Mouse (Mus musculus): ENCODE data around the gene Paqr6. TPM values are rescaled to one million over a fixed set of nuclear protein-coding genes. Genes with fewer than 3 reads are reported as not detected.
"Not testable (repeated sequence)": the region's sequence is repeated elsewhere in the genome, so short reads cannot be mapped to it uniquely, and the experiment has no call there.

The Paqr6 gene
- polyA plus RNA-seq, 1 experiment from 2014 or later = 1.6 TPM

- Histone ChIP-seq H3K4me3 (replicated peaks) (no peak overlapping the region), H3K9me3 (no peaks in the 10 kb centered on the region), H3K4me1 (no peaks in the 10 kb centered on the region), H3K27me3 (no peaks in the 10 kb centered on the region), H3K4me2 (no peak overlapping the region), H3K27ac (no peak overlapping the region), H3K9ac (no peak overlapping the region), H3K36me3 (replicated peaks) (peaks cover 97% of the 10 kb centered on the region)
- 97% methylated on average over 13 of the region's 13 CpGs for WGBS
- no peak for ATAC-seq (ENCODE audit: low FRiP score)
Measured at GRCm38 (mm10) chr3:88350732-88351131, 13.7 kb upstream of the Paqr6 start.

- Histone ChIP-seq H3K27ac (no peak overlapping the region), H3K9ac (no peak overlapping the region), H3K36me3 (replicated peaks) (peaks cover 97% of the 10 kb centered on the region), H3K4me2 (no peak overlapping the region), H3K9me3 (no peaks in the 10 kb centered on the region), H3K4me1 (no peaks in the 10 kb centered on the region), H3K4me3 (replicated peaks) (no peak overlapping the region), H3K27me3 (no peaks in the 10 kb centered on the region)
- no peak for ATAC-seq (ENCODE audit: low FRiP score)
- 94% methylated on average over 9 of the region's 9 CpGs for WGBS
Measured at GRCm38 (mm10) chr3:88352907-88353306, 11.5 kb upstream of the Paqr6 start.

GRCm38 (mm10) chr3:88354396-88355165, 9.8 kb upstream of the Paqr6 start:
- Histone ChIP-seq H3K4me1 (0 out of 2 replicates have a peak, but pooled peaks cover under 1% of the 10 kb centered on the region), H3K9ac (no peak overlapping the region), H3K9me3 (no peaks in the 10 kb centered on the region), H3K27me3 (no peaks in the 10 kb centered on the region), H3K4me3 (replicated peaks) (no peak overlapping the region), H3K4me2 (no peak overlapping the region), H3K27ac (no peak overlapping the region), H3K36me3 (replicated peaks) (peaks cover 97% of the 10 kb centered on the region)
- ATAC-seq (ENCODE audit: low FRiP score) = no peak
- 95% methylated on average over 8 of the region's 8 CpGs for WGBS

- H3K9ac ChIP-seq = no peak overlapping the region
- peaks cover 5% of the 10 kb centered on the region; the same call in 1 of the 2 replicates for H3K27me3 ChIP-seq
- H3K36me3 ChIP-seq (replicated peaks) = peaks cover 80% of the 10 kb centered on the region
- no peak overlapping the region for H3K4me2 ChIP-seq
- H3K27ac ChIP-seq = no peak overlapping the region
- ATAC-seq (ENCODE audit: low FRiP score) = no peak
- peaks cover 5% of the 10 kb centered on the region; the same call in 1 of the 2 replicates for H3K4me1 ChIP-seq
- 76% methylated on average over 5 of the region's 5 CpGs for WGBS
- no peak overlapping the region for H3K4me3 ChIP-seq (replicated peaks)
- H3K9me3 ChIP-seq = no peaks in the 10 kb centered on the region
Measured at GRCm38 (mm10) chr3:88359584-88359983, 4.8 kb upstream of the Paqr6 start.

GRCm38 (mm10) chr3:88359989-88360388, 4.4 kb upstream of the Paqr6 start:
- WGBS = 71% methylated on average over 3 of the region's 3 CpGs
- peaks cover 5% of the 10 kb centered on the region; the same call in 1 of the 2 replicates for H3K4me1 ChIP-seq
- no peak overlapping the region for H3K9ac ChIP-seq
- H3K27ac ChIP-seq = no peak overlapping the region
- H3K4me3 ChIP-seq (replicated peaks) = no peak overlapping the region
- peaks cover 76% of the 10 kb centered on the region for H3K36me3 ChIP-seq (replicated peaks)
- ATAC-seq (ENCODE audit: low FRiP score) = no peak
- H3K27me3 ChIP-seq = peaks cover 9% of the 10 kb centered on the region
- no peak overlapping the region for H3K4me2 ChIP-seq
- H3K9me3 ChIP-seq = no peaks in the 10 kb centered on the region

- WGBS = 83% methylated on average over 6 of the region's 6 CpGs
- Histone ChIP-seq H3K9ac (no peak overlapping the region), H3K4me3 (replicated peaks) (no peak overlapping the region), H3K36me3 (replicated peaks) (peaks cover 65% of the 10 kb centered on the region), H3K9me3 (no peaks in the 10 kb centered on the region), H3K27ac (no peak overlapping the region), H3K4me1 (peaks cover 9% of the 10 kb centered on the region; the same call in 1 of the 2 replicates), H3K27me3 (peaks cover 20% of the 10 kb centered on the region), H3K4me2 (no peak overlapping the region)
- ATAC-seq (ENCODE audit: low FRiP score) = no peak
Measured at GRCm38 (mm10) chr3:88361096-88361495, 3.3 kb upstream of the Paqr6 start.

GRCm38 (mm10) chr3:88361612-88362313, 2.6 kb upstream of the Paqr6 start:
- H3K9ac ChIP-seq = no peak overlapping the region
- H3K9me3 ChIP-seq = no peaks in the 10 kb centered on the region
- H3K36me3 ChIP-seq (replicated peaks) = peaks cover 58% of the 10 kb centered on the region
- no peak overlapping the region for H3K4me3 ChIP-seq (replicated peaks)
- H3K4me2 ChIP-seq = no peak overlapping the region
- H3K27me3 ChIP-seq = peaks cover 23% of the 10 kb centered on the region
- H3K27ac ChIP-seq = no peak overlapping the region
- no peak for ATAC-seq (ENCODE audit: low FRiP score)
- 93% methylated on average over 2 of the region's 2 CpGs for WGBS
- H3K4me1 ChIP-seq = peaks cover 10% of the 10 kb centered on the region; the same call in 1 of the 2 replicates

GRCm38 (mm10) chr3:88363700-88364099, 684 bp upstream of the Paqr6 start:
- H3K9ac ChIP-seq = no peak overlapping the region
- H3K4me2 ChIP-seq = no peak overlapping the region
- no peak overlapping the region for H3K27ac ChIP-seq
- ATAC-seq (ENCODE audit: low FRiP score) = no peak
- peaks cover 40% of the 10 kb centered on the region for H3K36me3 ChIP-seq (replicated peaks)
- no peak overlapping the region for H3K4me3 ChIP-seq (replicated peaks)
- peaks cover 10% of the 10 kb centered on the region; the same call in 1 of the 2 replicates for H3K4me1 ChIP-seq
- 53% methylated on average over 4 of the region's 4 CpGs for WGBS
- H3K9me3 ChIP-seq = no peaks in the 10 kb centered on the region
- peaks cover 23% of the 10 kb centered on the region for H3K27me3 ChIP-seq

GRCm38 (mm10) chr3:88365705-88366361, 1.4 kb downstream of the Paqr6 start:
- WGBS = 34% methylated on average over 34 of the region's 34 CpGs

GRCm38 (mm10) chr3:88366830-88367428, 2.5 kb downstream of the Paqr6 start:
- WGBS = 2% methylated on average over 21 of the region's 22 CpGs
- not testable (repeated sequence) for H3K36me3 ChIP-seq (replicated peaks); H3K4me1 ChIP-seq; H3K9ac ChIP-seq; H3K9me3 ChIP-seq
- H3K27me3 ChIP-seq = peaks cover 23% of the 10 kb centered on the region
- peak overlapping the region; percentile 44 for H3K4me2 ChIP-seq
- peak; percentile 84 for ATAC-seq (ENCODE audit: low FRiP score)
- peak overlapping the region; percentile 67 for H3K27ac ChIP-seq
- H3K4me3 ChIP-seq (replicated peaks) = peak overlapping the region; percentile 25

More at GRCm38 (mm10) chr3:88365705-88366361, 1.4 kb downstream of the Paqr6 start:
- Histone ChIP-seq H3K27ac (no peak overlapping the region), H3K9ac (peak overlapping the region; percentile 9; the same call in 1 of the 2 replicates), H3K27me3 (peaks cover 23% of the 10 kb centered on the region), H3K4me1 (peaks cover 4% of the 10 kb centered on the region; the same call in 1 of the 2 replicates), H3K9me3 (peaks cover 10% of the 10 kb centered on the region), H3K4me2 (peak overlapping the region; percentile 44), H3K36me3 (replicated peaks) (peaks cover 19% of the 10 kb centered on the region), H3K4me3 (replicated peaks) (no peak overlapping the region)
- no peak for ATAC-seq (ENCODE audit: low FRiP score)

GRCm38 (mm10) chr3:88367517-88367916, 3.1 kb downstream of the Paqr6 start:
- H3K27me3 ChIP-seq = peaks cover 23% of the 10 kb centered on the region
- H3K4me3 ChIP-seq (replicated peaks); H3K4me2 ChIP-seq; H3K9ac ChIP-seq; H3K27ac ChIP-seq; H3K36me3 ChIP-seq (replicated peaks); H3K4me1 ChIP-seq; H3K9me3 ChIP-seq: not testable (repeated sequence)
- 53% methylated on average over 4 of the region's 7 CpGs for WGBS
- 0 out of 2 replicates have a peak, but pooled peaks have one; percentile 28 for ATAC-seq (ENCODE audit: low FRiP score)

- not testable (repeated sequence) for H3K9me3 ChIP-seq; H3K4me3 ChIP-seq (replicated peaks); H3K27ac ChIP-seq; H3K4me2 ChIP-seq; H3K9ac ChIP-seq; H3K4me1 ChIP-seq; ATAC-seq (ENCODE audit: low FRiP score); H3K36me3 ChIP-seq (replicated peaks)
- peaks cover 23% of the 10 kb centered on the region for H3K27me3 ChIP-seq
- WGBS = 88% methylated on average over 7 of the region's 7 CpGs
Measured at GRCm38 (mm10) chr3:88368511-88368910, 4.1 kb downstream of the Paqr6 start.

Data from forebrain, embryonic 12.5 days (tissue).